Mouse (Mus musculus) midbrain, embryonic 14.5 days (tissue): ENCODE measurements around the gene Ipo4. TPM values are rescaled to one million over a fixed set of nuclear protein-coding genes. Genes with fewer than 3 reads are reported as not detected.
A peak's percentile ranks its signal among the peaks of the same experiment; 100 is the strongest.

Source experiments
- ATAC-seq: fragments of 200-750 bp; cut with Nextera tagmentation; 2 replicates; pipeline ENCODE4 v1.8.0; 2017; ENCODE audit warnings: moderate number of reproducible peaks, moderate library complexity; ENCODE audit not compliant: low FRiP score, low TSS enrichment
- DNase-seq: peaks from one replicate; pipeline ENCODE4 v3.0.0-alpha.2; 2015
- H3K27ac ChIP-seq: fragments of 300-500 bp; sonication (generic); replicated peaks from 2 replicates; pipeline ENCODE4 v1.5.1; 2014; ENCODE audit warnings: mild to moderate bottlenecking, low read depth, low read length, moderate library complexity
- H3K27me3 ChIP-seq: fragments of 300-500 bp; sonication (generic); 2 replicates; pipeline ENCODE4 v1.6.1; 2014; ENCODE audit warnings: low read length, control low read depth, mixed read lengths; ENCODE audit not compliant: control insufficient read depth, insufficient read depth
- H3K36me3 ChIP-seq: fragments of 300-500 bp; sonication (generic); 2 replicates; pipeline ENCODE4 v1.6.1; 2014; ENCODE audit warnings: low read length, control low read depth; ENCODE audit not compliant: control insufficient read depth, insufficient read depth
- H3K4me1 ChIP-seq: fragments of 300-500 bp; sonication (generic); 2 replicates; pipeline ENCODE4 v1.6.1; 2014; ENCODE audit warnings: mild to moderate bottlenecking, antibody characterized with exemption, low read length, control low read depth; ENCODE audit not compliant: control insufficient read depth, insufficient read depth
- H3K4me2 ChIP-seq: fragments of 300-500 bp; sonication (generic); 2 replicates; pipeline ENCODE4 v1.6.1; 2014; ENCODE audit warnings: mild to moderate bottlenecking, low read length, moderate library complexity
- H3K4me3 ChIP-seq: fragments of 300-500 bp; sonication (generic); replicated peaks from 2 replicates; pipeline ENCODE4 v1.5.1; 2014; ENCODE audit warnings: low read depth, low read length
- H3K9ac ChIP-seq: fragments of 300-500 bp; sonication (generic); replicated peaks from 2 replicates; pipeline ENCODE4 v1.6.1; 2014; ENCODE audit warnings: mild to moderate bottlenecking, low read length, moderate library complexity
- H3K9me3 ChIP-seq: fragments of 300-500 bp; sonication (generic); 2 replicates; pipeline ENCODE4 v1.6.1; 2016; ENCODE audit warnings: low read length, control low read depth, mixed read lengths; ENCODE audit not compliant: control insufficient read depth
- WGBS: fragments of 180-500 bp; shearing (Covaris S2); extraction: QIAGEN DNeasy Blood & Tissue Kit; methylation state at CpG from one replicate; pipeline ENCODE4 v1.1.7; 2014; 5-methylcytosine and 5-hydroxymethylcytosine counted together
- polyA plus RNA-seq: library from polyadenylated mRNA; unstranded; fragments of >200 nt; fragmentation: Nextera tagmentation; extraction: Ambion mirVana; gene quantifications from 2 replicates; pipeline ENCODE4 v1.2.1, GENCODE M21; 2014

The Ipo4 gene
- polyA plus RNA-seq, 1 experiment from 2014 or later: 107 TPM

DNA sequence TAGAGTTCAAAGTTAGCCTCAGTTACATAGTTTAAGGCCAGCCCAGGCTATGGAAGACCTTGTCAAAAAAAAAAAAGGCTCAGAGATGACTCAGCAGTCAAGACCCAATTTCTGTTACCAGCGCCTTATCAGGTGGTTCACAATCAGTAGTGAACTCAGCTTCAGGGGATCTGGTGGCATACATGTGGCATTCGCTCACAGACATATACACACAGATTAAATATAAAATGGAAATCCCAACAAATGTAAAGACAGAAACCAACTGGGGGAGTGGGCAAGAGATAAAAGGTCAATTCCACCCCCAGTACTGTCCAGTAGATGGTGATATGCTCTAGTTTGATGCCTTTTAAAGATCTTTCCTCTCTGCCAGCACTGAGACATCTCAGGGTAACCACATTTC is 49.6 kb downstream of the Ipo4 start:
- Histone ChIP-seq H3K27ac (no peak overlapping the region), H3K4me2 (no peak overlapping the region), H3K4me3 (no peak overlapping the region), H3K9ac (no peak overlapping the region), H3K27me3 (no peaks in the 10 kb centered on the region), H3K9me3 (no peaks in the 10 kb centered on the region; the same call in 1 of the 2 replicates), H3K36me3 (peaks cover 15% of the 10 kb centered on the region), H3K4me1 (peaks cover 6% of the 10 kb centered on the region)
- ATAC-seq (no peak), DNase-seq (no peak)
- 94% methylated on average over 2 of the region's 2 CpGs for WGBS

DNA sequence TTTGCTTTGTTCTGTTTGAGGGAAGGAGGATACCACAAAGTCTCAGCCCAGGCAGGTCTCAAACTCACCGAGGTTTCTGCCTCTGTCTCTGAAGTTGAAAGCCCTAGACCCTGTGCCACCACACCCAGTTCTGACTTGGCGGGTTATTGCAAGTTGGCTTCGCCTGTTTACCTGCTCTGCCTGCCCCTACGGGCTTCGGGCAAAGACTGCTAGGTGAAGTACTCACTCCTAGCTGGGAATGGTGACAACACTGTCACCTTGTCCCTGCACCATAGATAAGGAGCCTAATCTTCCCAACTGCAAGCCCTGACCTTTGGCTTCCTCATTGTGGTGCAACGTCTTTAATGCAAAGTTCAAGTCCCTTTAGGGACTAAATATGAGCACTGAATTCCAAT is 50.2 kb downstream of the Ipo4 start:
- Histone ChIP-seq H3K27me3 (no peaks in the 10 kb centered on the region), H3K9me3 (no peaks in the 10 kb centered on the region; the same call in 1 of the 2 replicates), H3K4me3 (no peak overlapping the region), H3K4me2 (peak overlapping the region; percentile 68), H3K4me1 (peaks cover 6% of the 10 kb centered on the region), H3K27ac (no peak overlapping the region), H3K36me3 (peaks cover 21% of the 10 kb centered on the region), H3K9ac (no peak overlapping the region)
- 68% methylated on average over 6 of the region's 6 CpGs for WGBS
- no peak for ATAC-seq
- DNase-seq: no peak

DNA sequence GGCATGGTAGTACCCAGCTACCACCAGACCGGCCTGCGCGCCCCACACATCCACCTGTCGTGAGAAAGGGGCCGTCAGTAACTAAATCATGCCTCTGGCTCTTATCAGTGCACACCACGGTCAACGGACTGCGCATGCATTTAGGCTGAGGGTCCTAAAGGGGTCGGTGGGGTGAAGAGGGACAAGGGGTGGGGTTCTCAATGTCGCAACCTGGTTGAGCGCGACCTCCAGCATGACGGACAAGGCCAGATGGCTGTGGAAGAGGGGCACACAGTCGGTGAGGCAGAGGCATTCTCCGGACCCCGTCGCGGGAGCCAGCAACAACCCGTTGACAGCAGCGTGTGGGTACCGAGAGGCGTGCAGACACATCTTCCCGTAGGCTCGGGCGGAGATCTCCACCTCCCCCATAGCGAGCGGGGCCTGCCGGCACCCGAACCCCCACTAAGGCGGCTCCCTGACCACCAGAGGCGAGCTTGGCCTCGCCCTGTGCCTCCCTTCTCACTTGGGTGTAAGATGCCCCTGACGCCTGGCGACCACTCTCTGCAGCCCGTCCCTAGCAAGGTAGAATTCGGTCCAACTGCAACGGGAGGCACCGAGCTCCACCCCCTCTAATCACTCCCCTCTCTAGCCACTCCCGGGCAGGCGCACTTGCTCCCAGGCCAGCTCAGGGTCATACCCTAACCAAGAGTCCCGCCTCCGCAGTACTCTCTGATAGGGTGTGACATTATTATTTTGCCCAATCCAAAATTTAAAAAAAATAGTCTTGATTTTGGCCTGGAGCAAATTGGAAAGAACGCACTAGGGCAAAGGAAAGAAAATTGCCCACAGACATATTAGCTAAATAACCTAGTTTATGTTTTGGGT is 50.8 kb downstream of the Ipo4 start, which contains the start of gene Emc9:
Emc9 (minus strand) TSS at position 601 of the 864 bp plus-strand sequence.
- Histone ChIP-seq H3K9me3 (no peaks in the 10 kb centered on the region; the same call in 1 of the 2 replicates), H3K4me2 (peak within 1 kb of the TSS; percentile 68), H3K4me3 (peak within 1 kb of the TSS; percentile 41), H3K4me1 (0 out of 2 replicates have a peak, but pooled peaks cover under 1% of the 10 kb centered on the region), H3K9ac (peak within 1 kb of the TSS; percentile 68), H3K27me3 (no peaks in the 10 kb centered on the region), H3K27ac (peak within 1 kb of the TSS; percentile 37; the same call in 1 of the 2 replicates), H3K36me3 (peaks cover 26% of the 10 kb centered on the region)
- 3% methylated on average over 43 of the region's 43 CpGs for WGBS
- DNase-seq (peak; percentile 45), ATAC-seq (peak; percentile 70)

- Histone ChIP-seq H3K9me3 (no peaks in the 10 kb centered on the region; the same call in 1 of the 2 replicates), H3K27ac (no peak overlapping the region), H3K4me3 (peak overlapping the region; percentile 41), H3K4me2 (peak overlapping the region; percentile 68), H3K4me1 (no peaks in the 10 kb centered on the region), H3K9ac (peak overlapping the region; percentile 68; the same call in 1 of the 2 replicates), H3K36me3 (peaks cover 30% of the 10 kb centered on the region), H3K27me3 (no peaks in the 10 kb centered on the region)
- DNase-seq (no peak), ATAC-seq (no peak)
- WGBS: 44% methylated on average over 5 of the region's 5 CpGs
Measured at GRCm38 (mm10) chr14:55584303-55584701, 51.5 kb downstream of the Ipo4 start.

DNA sequence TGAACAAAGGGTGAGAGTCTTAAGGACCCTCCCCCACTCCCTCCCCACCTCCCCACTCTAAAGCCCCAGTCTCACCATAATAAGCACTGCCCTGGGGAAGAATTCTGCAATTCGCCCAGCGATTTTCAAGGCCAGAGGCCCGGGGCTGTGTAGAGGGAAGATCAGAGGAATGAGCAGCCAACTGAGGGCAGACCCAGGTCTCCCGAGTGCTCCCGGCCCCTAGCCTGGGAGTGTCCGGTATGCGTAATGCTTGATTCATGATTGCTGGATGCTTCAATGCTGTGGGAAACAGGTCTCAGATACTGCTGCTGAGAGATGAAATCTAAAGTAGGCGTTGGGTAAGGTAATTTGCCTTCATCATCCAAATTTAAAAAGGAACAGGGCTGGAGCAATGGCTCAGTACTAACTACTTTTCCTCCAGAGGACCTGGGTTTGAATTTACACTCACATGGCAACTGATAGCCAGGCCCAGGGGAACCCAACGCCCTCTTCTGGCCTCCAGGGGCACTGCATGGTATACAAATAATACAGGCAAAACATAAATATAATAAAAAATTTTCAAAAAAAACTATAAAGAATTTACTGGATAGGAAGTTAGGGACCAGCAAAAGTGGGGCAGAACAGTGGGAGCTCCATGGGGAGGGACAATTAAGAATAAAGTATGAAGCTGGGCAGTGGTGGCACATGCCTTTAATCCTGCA is 53.6 kb downstream of the Ipo4 start:
- Histone ChIP-seq H3K27me3 (no peaks in the 10 kb centered on the region), H3K4me3 (no peak overlapping the region), H3K9ac (no peak overlapping the region; the same call in 1 of the 2 replicates), H3K9me3 (no peaks in the 10 kb centered on the region; the same call in 1 of the 2 replicates), H3K27ac (no peak overlapping the region), H3K4me1 (peaks cover 13% of the 10 kb centered on the region), H3K36me3 (peaks cover 26% of the 10 kb centered on the region), H3K4me2 (no peak overlapping the region)
- WGBS: 70% methylated on average over 9 of the region's 9 CpGs
- DNase-seq (no peak), ATAC-seq (no peak)

GRCm38 (mm10) chr14:55580731-55581130 is 55.0 kb downstream of the Ipo4 start:
- Histone ChIP-seq H3K36me3 (peaks cover 23% of the 10 kb centered on the region), H3K27me3 (no peaks in the 10 kb centered on the region), H3K27ac (no peak overlapping the region), H3K9ac (no peak overlapping the region), H3K4me2 (no peak overlapping the region), H3K9me3 (no peaks in the 10 kb centered on the region; the same call in 1 of the 2 replicates), H3K4me3 (no peak overlapping the region), H3K4me1 (peaks cover 13% of the 10 kb centered on the region)
- 97% methylated on average over 16 of the region's 16 CpGs for WGBS
- ATAC-seq (no peak), DNase-seq (no peak)

GRCm38 (mm10) chr14:55579511-55580496 is 56.0 kb downstream of the Ipo4 start:
- peaks cover 23% of the 10 kb centered on the region for H3K36me3 ChIP-seq
- ATAC-seq (no peak), DNase-seq (no peak)
- no peak overlapping the region for H3K9ac ChIP-seq
- H3K9me3 ChIP-seq: no peaks in the 10 kb centered on the region; the same call in 1 of the 2 replicates
- H3K27ac ChIP-seq: no peak overlapping the region
- no peak overlapping the region for H3K4me2 ChIP-seq
- H3K27me3 ChIP-seq: no peaks in the 10 kb centered on the region
- peaks cover 13% of the 10 kb centered on the region for H3K4me1 ChIP-seq
- 84% methylated on average over 23 of the region's 23 CpGs for WGBS
- H3K4me3 ChIP-seq: no peak overlapping the region
